Mouse (Mus musculus): Measurements from ENCODE around the gene Emb.

DNA sequence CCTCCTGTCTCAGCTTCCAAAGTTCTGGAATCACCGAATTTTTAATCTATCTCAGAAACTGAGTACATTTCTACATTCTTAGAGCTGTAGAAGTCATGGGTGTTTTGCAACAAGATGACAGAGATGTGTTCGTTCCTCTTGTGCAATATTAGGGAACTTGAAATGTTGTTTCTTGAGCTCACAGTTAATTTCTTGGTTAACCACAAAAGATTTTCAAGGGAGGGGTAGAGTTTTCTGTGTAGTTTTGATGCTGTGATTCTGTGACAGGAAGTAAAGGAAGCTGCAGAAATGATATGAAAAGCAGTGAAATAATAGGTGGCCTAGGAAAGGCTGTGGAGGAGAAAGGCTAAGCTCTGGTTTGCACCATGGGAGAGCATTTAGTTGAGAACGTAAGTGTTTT is 33.7 kb downstream of the Emb start:
- TF ChIP-seq CTCF (IDR thresholded peaks at IDR 0.05) (no peak), EP300 (IDR thresholded peaks at IDR 0.05) (no peak)
